Mouse (Mus musculus) megakaryocyte progenitor cell, adult 5-6 weeks (primary cell): Measurements from ENCODE around the gene Cntn4. TPM values are rescaled to one million over a fixed set of nuclear protein-coding genes. Genes with fewer than 3 reads are reported as not detected.

Source experiments
- ATAC-seq: replicated peaks from 2 replicates; pipeline ENCODE4 v1.8.0; 2016; ENCODE audit warnings: mild to moderate bottlenecking, moderate TSS enrichment, inconsistent platforms; ENCODE audit not compliant: poor library complexity
- total RNA-seq, 2 experiments: library from RNA; stranded (forward) in 1 of 2; stranded (reverse) in 1 of 2; fragments of 157-497, 149-512 nt in 1 of 2; fragments of 200-1000 nt in 1 of 2; gene quantifications; 2 replicates each; pipeline versions ENCODE4 v1.2.3 to v1.2.4; 2015 to 2017

Gene Cntn4
- total RNA-seq, 2 experiments from 2014 or later: not detected

- ATAC-seq: no peak
Measured at GRCm38 (mm10) chr6:106454131-106454838, 776.8 kb downstream of the Cntn4 start.

GRCm38 (mm10) chr6:106455616-106456015 lies 778.2 kb downstream of the Cntn4 start:
- ATAC-seq: no peak

GRCm38 (mm10) chr6:106458166-106458565 lies 780.7 kb downstream of the Cntn4 start:
- no peak for ATAC-seq

- no peak for ATAC-seq
Measured at GRCm38 (mm10) chr6:106462403-106462802, 784.9 kb downstream of the Cntn4 start.

- no peak for ATAC-seq
Measured at GRCm38 (mm10) chr6:106463857-106464256, 786.4 kb downstream of the Cntn4 start.

- ATAC-seq: no peak
Measured at GRCm38 (mm10) chr6:106465766-106466165, 788.3 kb downstream of the Cntn4 start.

- no peak for ATAC-seq
Measured at GRCm38 (mm10) chr6:106466267-106467029, 789.0 kb downstream of the Cntn4 start.

GRCm38 (mm10) chr6:106471840-106472608 lies 794.6 kb downstream of the Cntn4 start:
- no peak for ATAC-seq

- ATAC-seq: no peak
Measured at GRCm38 (mm10) chr6:106473871-106474270, 796.4 kb downstream of the Cntn4 start.

- ATAC-seq: no peak
Measured at GRCm38 (mm10) chr6:106481533-106481932, 804.1 kb downstream of the Cntn4 start.

- no peak for ATAC-seq
Measured at GRCm38 (mm10) chr6:106496303-106496702, 818.8 kb downstream of the Cntn4 start.

GRCm38 (mm10) chr6:106499166-106499565 lies 821.7 kb downstream of the Cntn4 start:
- no peak for ATAC-seq

GRCm38 (mm10) chr6:106503961-106504360 lies 826.5 kb downstream of the Cntn4 start:
- ATAC-seq: no peak

- no peak for ATAC-seq
Measured at GRCm38 (mm10) chr6:106520367-106520766, 842.9 kb downstream of the Cntn4 start.

GRCm38 (mm10) chr6:106543500-106543899 lies 866.0 kb downstream of the Cntn4 start:
- no peak for ATAC-seq

- ATAC-seq: no peak
Measured at GRCm38 (mm10) chr6:106561649-106562048, 884.2 kb downstream of the Cntn4 start.

GRCm38 (mm10) chr6:106565316-106565715 lies 887.9 kb downstream of the Cntn4 start:
- no peak for ATAC-seq

- ATAC-seq: no peak
Measured at GRCm38 (mm10) chr6:106565769-106566459, 888.5 kb downstream of the Cntn4 start.

- ATAC-seq: no peak
Measured at GRCm38 (mm10) chr6:106566929-106567621, 889.6 kb downstream of the Cntn4 start.

GRCm38 (mm10) chr6:106580124-106580523 lies 902.7 kb downstream of the Cntn4 start:
- ATAC-seq: no peak
